Mouse (Mus musculus): ENCODE measurements around the gene Scyl3. TPM values are rescaled to one million over a fixed set of nuclear protein-coding genes. Genes with fewer than 3 reads are reported as not detected.

Gene Scyl3
- polyA plus RNA-seq, 1 experiment from 2014 or later, result 13.6 TPM

GRCm38 (mm10) chr1:163934591-163934990 is 5.7 kb downstream of the Scyl3 start:
- WGBS, result 77% methylated on average over 2 of the region's 2 CpGs

GRCm38 (mm10) chr1:163942056-163942455 is 13.2 kb downstream of the Scyl3 start:
- H3K4me3 ChIP-seq (ENCODE audit: low read depth, low read length), result no peak overlapping the region
- ATAC-seq (no peak), DNase-seq (ENCODE audit: low spot score) (no peak)
- no peak overlapping the region for H3K27ac ChIP-seq (ENCODE audit: low read length)
- no peaks in the 10 kb centered on the region for H3K4me1 ChIP-seq (ENCODE audit: insufficient read depth, low read depth, low read length)
- H3K4me2 ChIP-seq (replicated peaks; ENCODE audit: low read depth, low read length), result no peak overlapping the region
- peaks cover 54% of the 10 kb centered on the region for H3K36me3 ChIP-seq (ENCODE audit: insufficient read depth, low read length)
- no peaks in the 10 kb centered on the region for H3K27me3 ChIP-seq (replicated peaks; ENCODE audit: insufficient read depth, low read length)
- WGBS, result 65% methylated on average over 6 of the region's 6 CpGs
- TF ChIP-seq CTCF (IDR thresholded peaks at IDR 0.05) (no peak), EP300 (IDR thresholded peaks at IDR 0.05) (no peak)
- H3K9me3 ChIP-seq (ENCODE audit: low read length), result no peaks in the 10 kb centered on the region
- no peak overlapping the region for H3K9ac ChIP-seq (replicated peaks; ENCODE audit: low read depth)

More at GRCm38 (mm10) chr1:163934591-163934990, 5.7 kb downstream of the Scyl3 start:
- Histone ChIP-seq H3K36me3 (ENCODE audit: insufficient read depth, low read length) (peaks cover 24% of the 10 kb centered on the region), H3K9ac (replicated peaks; ENCODE audit: low read depth) (no peak overlapping the region), H3K27ac (ENCODE audit: low read length) (no peak overlapping the region), H3K4me3 (ENCODE audit: low read depth, low read length) (no peak overlapping the region), H3K9me3 (ENCODE audit: low read length) (no peaks in the 10 kb centered on the region), H3K27me3 (replicated peaks; ENCODE audit: insufficient read depth, low read length) (no peaks in the 10 kb centered on the region), H3K4me1 (ENCODE audit: insufficient read depth, low read depth, low read length) (peaks cover 7% of the 10 kb centered on the region; the same call in 1 of the 2 replicates), H3K4me2 (replicated peaks; ENCODE audit: low read depth, low read length) (no peak overlapping the region)
- DNase-seq (ENCODE audit: low spot score) (no peak), ATAC-seq (no peak)
- TF ChIP-seq CTCF (IDR thresholded peaks at IDR 0.05) (no peak), EP300 (IDR thresholded peaks at IDR 0.05) (no peak)

- peaks cover 37% of the 10 kb centered on the region for H3K36me3 ChIP-seq (ENCODE audit: insufficient read depth, low read length)
- H3K27ac ChIP-seq (ENCODE audit: low read length), result no peak overlapping the region
- TF ChIP-seq CTCF (IDR thresholded peaks at IDR 0.05) (no peak), EP300 (IDR thresholded peaks at IDR 0.05) (no peak)
- DNase-seq (ENCODE audit: low spot score) (no peak), ATAC-seq (no peak)
- H3K27me3 ChIP-seq (replicated peaks; ENCODE audit: insufficient read depth, low read length), result no peaks in the 10 kb centered on the region
- H3K4me3 ChIP-seq (ENCODE audit: low read depth, low read length), result no peak overlapping the region
- H3K9ac ChIP-seq (replicated peaks; ENCODE audit: low read depth), result no peak overlapping the region
- H3K4me1 ChIP-seq (ENCODE audit: insufficient read depth, low read depth, low read length), result no peaks in the 10 kb centered on the region
- 87% methylated on average over 2 of the region's 2 CpGs for WGBS
- H3K9me3 ChIP-seq (ENCODE audit: low read length), result no peaks in the 10 kb centered on the region
- no peak overlapping the region for H3K4me2 ChIP-seq (replicated peaks; ENCODE audit: low read depth, low read length)
Measured at GRCm38 (mm10) chr1:163953396-163953795, 24.5 kb downstream of the Scyl3 start.

DNA sequence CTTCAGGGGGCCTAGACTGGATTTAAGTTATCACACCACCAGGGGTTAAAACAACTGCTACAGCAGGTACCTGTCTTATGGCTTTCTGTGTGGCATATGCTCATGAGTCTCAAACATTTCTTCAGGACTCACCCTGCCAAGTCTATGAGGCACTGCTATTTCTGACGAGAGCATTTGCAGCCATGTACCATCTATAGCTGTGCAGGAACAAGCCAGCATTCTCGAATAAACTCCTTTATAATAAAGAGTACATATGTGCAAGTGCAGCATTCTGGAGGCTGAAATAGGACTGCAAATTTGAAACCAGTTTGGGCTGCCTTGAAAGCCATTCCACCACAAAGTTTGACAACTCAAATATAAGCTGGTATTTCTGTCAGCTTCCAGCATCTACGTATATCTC is 29.1 kb downstream of the Scyl3 start:
- Histone ChIP-seq H3K36me3 (ENCODE audit: insufficient read depth, low read length) (peaks cover 15% of the 10 kb centered on the region), H3K4me1 (ENCODE audit: insufficient read depth, low read depth, low read length) (no peaks in the 10 kb centered on the region), H3K4me3 (ENCODE audit: low read depth, low read length) (no peak overlapping the region), H3K9me3 (ENCODE audit: low read length) (no peaks in the 10 kb centered on the region), H3K27ac (ENCODE audit: low read length) (no peak overlapping the region), H3K27me3 (replicated peaks; ENCODE audit: insufficient read depth, low read length) (no peaks in the 10 kb centered on the region), H3K9ac (replicated peaks; ENCODE audit: low read depth) (no peak overlapping the region), H3K4me2 (replicated peaks; ENCODE audit: low read depth, low read length) (no peak overlapping the region)
- 83% methylated on average over 3 of the region's 3 CpGs for WGBS
- no peak for DNase-seq (ENCODE audit: low spot score)
- no peak for TF ChIP-seq EP300 (IDR thresholded peaks at IDR 0.05)
- TF ChIP-seq CTCF (IDR thresholded peaks at IDR 0.05), result no peak
- no peak for ATAC-seq

- H3K27me3 ChIP-seq (replicated peaks; ENCODE audit: insufficient read depth, low read length), result no peaks in the 10 kb centered on the region
- WGBS, result 87% methylated on average over 10 of the region's 10 CpGs
Measured at GRCm38 (mm10) chr1:163964008-163964689, 35.2 kb downstream of the Scyl3 start.

GRCm38 (mm10) chr1:163974471-163974870 is 45.6 kb downstream of the Scyl3 start:
- H3K4me1 ChIP-seq (ENCODE audit: insufficient read depth, low read depth, low read length), result no peaks in the 10 kb centered on the region
- ATAC-seq (no peak), DNase-seq (ENCODE audit: low spot score) (no peak)
- TF ChIP-seq EP300 (IDR thresholded peaks at IDR 0.05), result no peak
- TF ChIP-seq CTCF (IDR thresholded peaks at IDR 0.05), result no peak
- no peaks in the 10 kb centered on the region for H3K27me3 ChIP-seq (replicated peaks; ENCODE audit: insufficient read depth, low read length)
- no peaks in the 10 kb centered on the region for H3K9me3 ChIP-seq (ENCODE audit: low read length)
- no peak overlapping the region for H3K9ac ChIP-seq (replicated peaks; ENCODE audit: low read depth)
- H3K4me2 ChIP-seq (replicated peaks; ENCODE audit: low read depth, low read length), result no peak overlapping the region
- no peak overlapping the region for H3K27ac ChIP-seq (ENCODE audit: low read length)
- WGBS, result 78% methylated on average over 1 of the region's 1 CpGs
- H3K4me3 ChIP-seq (ENCODE audit: low read depth, low read length), result no peak overlapping the region
- no peaks in the 10 kb centered on the region for H3K36me3 ChIP-seq (ENCODE audit: insufficient read depth, low read length)

More at GRCm38 (mm10) chr1:163964008-163964689, 35.2 kb downstream of the Scyl3 start:
- Histone ChIP-seq H3K27ac (ENCODE audit: low read length) (no peak overlapping the region), H3K36me3 (ENCODE audit: insufficient read depth, low read length) (no peaks in the 10 kb centered on the region), H3K9ac (replicated peaks; ENCODE audit: low read depth) (no peak overlapping the region), H3K4me1 (ENCODE audit: insufficient read depth, low read depth, low read length) (no peaks in the 10 kb centered on the region), H3K4me2 (replicated peaks; ENCODE audit: low read depth, low read length) (no peak overlapping the region), H3K4me3 (ENCODE audit: low read depth, low read length) (no peak overlapping the region), H3K9me3 (ENCODE audit: low read length) (no peaks in the 10 kb centered on the region)
- no peak for TF ChIP-seq CTCF (IDR thresholded peaks at IDR 0.05)
- TF ChIP-seq EP300 (IDR thresholded peaks at IDR 0.05), result no peak
- ATAC-seq (no peak), DNase-seq (ENCODE audit: low spot score) (no peak)
